Mouse (Mus musculus) kidney, postnatal 14 days (tissue): ENCODE measurements around the gene Disp1.

ENCODE experiments used
- DNase-seq: peaks from one replicate; pipeline ENCODE4 v3.0.0; 2022; ENCODE audit warnings: mixed read lengths

Gene Disp1

DNA sequence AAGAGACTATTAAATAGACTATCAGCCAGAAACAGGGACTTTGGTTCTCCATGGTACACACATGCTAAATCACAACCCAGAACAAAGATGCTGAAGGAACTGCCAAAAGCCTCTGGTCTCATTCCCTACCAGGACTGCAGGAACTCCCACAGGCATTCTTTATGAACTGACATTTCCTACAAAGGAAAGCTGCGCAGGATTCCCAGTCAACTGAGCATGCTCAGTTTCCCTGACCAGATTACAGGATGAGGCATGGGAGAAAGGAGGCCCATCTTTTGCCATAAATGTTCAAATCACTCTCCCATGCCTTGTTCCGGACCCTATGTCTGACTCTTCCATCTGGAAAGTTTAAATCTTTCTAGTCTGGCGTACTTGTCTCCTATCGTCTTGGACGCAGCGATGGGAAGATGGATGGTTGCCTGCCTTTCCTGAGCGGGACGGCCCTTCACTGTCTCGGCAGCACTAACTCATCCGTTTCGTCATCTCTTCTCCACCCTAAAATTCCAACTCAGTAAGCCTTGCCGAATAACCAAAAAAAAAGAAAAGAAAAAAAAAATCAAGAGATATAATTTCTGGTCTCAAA lies 100.9 kb downstream of the Disp1 start:
- DNase-seq: peak; percentile 11

DNA sequence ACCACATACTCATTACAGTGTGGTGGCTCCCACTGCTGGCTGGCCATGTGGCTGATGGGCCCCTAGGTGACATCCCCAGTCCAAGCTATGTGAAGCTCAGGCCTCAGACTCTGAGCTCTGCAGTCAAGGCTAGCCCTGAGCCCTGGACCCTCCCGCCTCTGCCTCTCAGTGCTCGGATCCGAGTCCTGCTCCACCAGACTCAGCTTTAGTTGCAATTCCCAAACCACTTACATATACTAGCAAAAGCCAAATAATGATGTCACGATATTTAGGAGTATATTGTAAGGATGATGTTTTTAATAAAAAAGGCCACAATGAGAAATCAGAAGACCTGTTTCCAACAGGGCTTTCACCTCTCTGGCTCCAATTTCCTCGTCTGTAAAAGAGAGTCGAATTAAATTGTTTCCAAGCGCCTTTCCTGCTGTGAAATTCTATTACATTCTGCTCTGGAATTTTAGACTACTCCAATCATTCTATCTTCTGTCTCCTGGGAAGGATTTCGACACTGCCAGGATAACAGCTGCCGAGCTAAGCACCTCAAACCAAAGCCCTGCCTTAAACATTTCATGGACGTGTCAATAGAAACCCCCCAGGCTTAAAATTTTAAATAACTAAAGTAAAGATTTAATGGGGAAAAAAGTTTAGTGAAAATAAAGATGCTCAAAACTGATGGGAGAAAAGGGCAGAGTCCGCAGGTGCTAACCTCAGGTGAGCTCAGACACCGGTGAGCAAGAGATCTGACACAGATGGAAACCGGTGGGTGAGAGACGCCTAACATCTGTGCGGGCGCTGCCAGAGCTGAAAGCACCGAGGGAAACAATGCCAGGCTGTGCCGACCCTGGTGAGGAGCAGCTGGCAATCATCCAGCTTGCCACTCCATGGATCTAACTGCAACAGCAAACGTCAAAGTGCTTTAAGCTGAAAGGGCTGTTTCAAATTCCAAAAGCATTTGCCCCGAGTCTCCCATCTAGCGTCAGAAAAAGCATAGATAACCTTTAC lies 103.2 kb downstream of the Disp1 start:
- peak; percentile 12 for DNase-seq

GRCm38 (mm10) chr1:183116946-183117826 lies 104.1 kb downstream of the Disp1 start:
- no peak for DNase-seq

GRCm38 (mm10) chr1:183116441-183116840 lies 104.9 kb downstream of the Disp1 start:
- DNase-seq: no peak

DNA sequence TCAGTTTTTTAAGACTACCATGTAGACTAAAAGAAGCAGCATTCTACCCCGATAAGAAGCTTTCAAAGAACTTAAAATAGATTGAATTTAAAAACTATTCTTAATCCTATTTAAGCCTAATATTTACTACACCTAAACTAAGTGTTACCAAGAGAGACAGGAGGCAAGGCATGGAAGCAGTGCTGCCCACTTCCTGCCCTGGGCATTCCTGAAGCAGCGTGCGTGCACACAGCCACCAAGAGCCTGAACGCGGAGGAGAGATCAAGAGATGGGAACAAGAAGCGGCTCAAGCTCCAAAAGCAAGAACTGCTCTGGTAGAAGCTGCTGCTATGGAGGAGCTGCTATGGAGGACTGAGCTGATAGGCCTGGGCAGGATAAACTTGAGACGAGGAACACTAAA lies 106.2 kb downstream of the Disp1 start:
- DNase-seq: no peak

DNA sequence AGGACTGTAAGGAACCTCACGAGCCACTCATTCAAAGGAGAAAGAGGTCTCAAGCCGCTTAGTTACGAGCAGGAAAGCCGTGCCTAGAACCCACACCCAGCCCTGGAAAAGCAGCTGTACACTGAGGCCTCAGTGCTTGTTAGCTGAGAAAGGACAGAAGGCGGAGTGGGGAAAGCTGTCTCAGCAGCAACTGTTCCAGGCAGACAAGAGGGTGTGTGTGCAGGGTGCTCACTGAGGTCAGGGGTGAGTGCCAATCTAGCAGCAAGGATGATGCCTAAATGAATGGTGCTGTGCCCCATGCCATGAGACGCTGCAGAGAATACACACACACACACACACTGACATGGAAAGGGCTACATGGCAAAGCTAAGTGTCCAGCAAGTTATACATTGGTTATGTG lies 106.8 kb downstream of the Disp1 start:
- DNase-seq: no peak

- DNase-seq: no peak
These were observed 107.8 kb downstream of the Disp1 start for GRCm38 (mm10) chr1:183113546-183113945.

GRCm38 (mm10) chr1:183107476-183107875 lies 113.8 kb downstream of the Disp1 start:
- no peak for DNase-seq

- DNase-seq: no peak
These were observed 116.6 kb downstream of the Disp1 start for GRCm38 (mm10) chr1:183104696-183105095.

DNA sequence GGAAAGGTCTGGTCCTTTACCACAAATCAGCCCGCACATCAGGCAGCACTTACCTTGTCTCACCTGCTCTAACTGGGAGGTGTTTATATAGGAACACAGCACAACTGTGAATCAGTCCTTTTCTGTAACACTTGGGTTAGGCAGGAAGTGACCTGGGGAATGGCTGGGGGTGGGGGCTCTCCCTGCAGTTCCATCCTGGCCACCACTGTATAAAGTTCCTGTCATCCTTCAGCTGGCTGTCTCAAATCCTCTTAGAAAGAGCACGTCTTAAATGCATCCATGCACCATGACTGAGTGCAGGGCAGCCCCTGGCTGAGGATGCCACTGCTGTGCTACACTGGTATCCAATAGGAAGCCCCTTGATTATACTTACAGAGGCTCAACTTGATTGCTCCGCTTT lies 118.5 kb downstream of the Disp1 start:
- no peak for DNase-seq

GRCm38 (mm10) chr1:183102153-183102552 lies 119.2 kb downstream of the Disp1 start:
- DNase-seq: no peak

GRCm38 (mm10) chr1:183101371-183101770 lies 120.0 kb downstream of the Disp1 start:
- DNase-seq: no peak

GRCm38 (mm10) chr1:183100245-183100644 lies 121.1 kb downstream of the Disp1 start:
- DNase-seq: no peak

DNA sequence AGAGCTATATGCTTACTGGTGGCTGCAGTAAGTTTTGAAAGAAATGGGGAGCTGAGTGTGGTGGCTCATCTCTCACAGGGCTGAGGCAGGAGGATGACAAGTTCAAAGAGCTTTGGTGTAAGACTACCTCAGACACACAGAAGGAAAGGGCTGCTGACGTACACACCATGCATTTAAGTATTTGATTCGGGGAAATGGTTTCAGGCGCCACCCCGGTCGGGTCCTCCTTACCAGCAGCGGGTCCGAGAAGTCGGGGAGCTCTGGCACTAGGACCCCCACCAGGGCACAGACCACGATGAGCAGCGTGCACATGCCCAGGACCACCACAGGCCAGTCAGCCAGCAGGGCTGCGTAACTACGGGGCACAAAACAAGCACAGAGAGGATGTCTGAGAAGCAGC lies 121.6 kb downstream of the Disp1 start:
- DNase-seq: no peak

GRCm38 (mm10) chr1:183097606-183098005 lies 123.7 kb downstream of the Disp1 start:
- DNase-seq: no peak

- no peak for DNase-seq
These were observed 125.8 kb downstream of the Disp1 start for GRCm38 (mm10) chr1:183095454-183096088.

DNA sequence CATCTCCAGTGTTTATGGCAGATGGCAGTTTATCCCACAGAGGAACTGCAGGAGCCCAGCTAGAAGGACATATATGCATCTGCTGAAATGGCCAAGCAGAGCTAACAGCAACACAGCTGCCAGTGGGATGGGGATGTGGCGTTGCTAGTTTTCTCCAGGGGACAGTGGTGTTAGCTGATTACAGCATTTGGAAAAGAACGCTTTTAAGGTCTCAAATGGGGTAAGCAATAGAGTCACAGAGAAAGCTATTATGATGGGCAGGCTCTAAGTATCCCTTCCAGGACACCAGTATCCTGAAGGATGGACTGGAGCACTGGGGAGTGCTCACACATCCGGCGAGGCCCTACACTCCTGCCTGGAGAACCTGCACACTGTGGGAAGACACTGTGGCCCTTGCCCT lies 129.0 kb downstream of the Disp1 start:
- DNase-seq: no peak

DNA sequence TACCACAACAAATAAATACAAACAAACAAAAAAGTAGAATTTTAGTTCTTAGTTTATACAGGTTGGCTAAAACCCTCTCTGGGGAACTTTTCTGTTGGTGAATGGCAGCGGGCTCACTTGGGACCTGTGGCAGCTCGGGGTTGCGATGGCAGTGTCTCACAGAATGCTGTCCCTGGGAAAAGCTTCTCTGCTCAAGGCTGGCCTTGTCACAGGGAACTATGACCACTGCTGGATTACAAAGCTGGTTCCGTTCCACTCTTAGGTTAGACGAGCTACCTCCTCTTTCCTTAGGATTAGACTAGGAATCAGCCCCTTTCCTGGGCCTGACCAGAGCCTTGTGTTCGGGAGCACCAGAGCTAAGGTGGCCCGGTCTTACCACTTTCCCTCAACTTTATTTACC lies 130.1 kb downstream of the Disp1 start:
- DNase-seq: no peak

DNA sequence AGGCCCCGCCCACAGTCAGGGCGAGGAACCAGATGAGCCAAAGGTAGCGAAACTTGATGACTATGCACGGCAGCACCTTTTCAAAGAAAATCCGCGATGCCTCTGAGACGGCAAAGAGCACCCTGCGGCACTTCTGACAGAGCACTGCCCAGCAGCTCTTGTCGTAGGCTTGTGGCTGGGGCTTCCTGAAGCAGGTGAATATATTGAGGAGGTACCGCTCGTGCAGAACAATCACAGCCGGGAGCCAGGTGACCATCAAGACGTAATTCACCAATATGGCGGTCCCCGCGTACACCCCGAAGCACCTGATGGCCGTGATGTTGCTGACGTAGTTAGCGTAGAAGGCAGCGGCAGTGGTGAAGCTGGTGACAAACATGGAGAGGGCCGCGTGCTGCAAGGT lies 132.7 kb downstream of the Disp1 start:
- DNase-seq: no peak

GRCm38 (mm10) chr1:183086843-183087242 lies 134.5 kb downstream of the Disp1 start:
- no peak for DNase-seq

- DNase-seq: peak; percentile 15
These were observed 137.0 kb downstream of the Disp1 start for GRCm38 (mm10) chr1:183084085-183085050.
